Mouse (Mus musculus): ENCODE results near the gene Dhrs7b. TPM values are rescaled to one million over a fixed set of nuclear protein-coding genes. Genes with fewer than 3 reads are reported as not detected.
"Not testable (repeated sequence)": the region's sequence is repeated elsewhere in the genome, so short reads cannot be mapped to it uniquely, and the experiment has no call there.

Gene Dhrs7b
- polyA plus RNA-seq, 1 experiment from 2014 or later = 23.5 TPM

DNA sequence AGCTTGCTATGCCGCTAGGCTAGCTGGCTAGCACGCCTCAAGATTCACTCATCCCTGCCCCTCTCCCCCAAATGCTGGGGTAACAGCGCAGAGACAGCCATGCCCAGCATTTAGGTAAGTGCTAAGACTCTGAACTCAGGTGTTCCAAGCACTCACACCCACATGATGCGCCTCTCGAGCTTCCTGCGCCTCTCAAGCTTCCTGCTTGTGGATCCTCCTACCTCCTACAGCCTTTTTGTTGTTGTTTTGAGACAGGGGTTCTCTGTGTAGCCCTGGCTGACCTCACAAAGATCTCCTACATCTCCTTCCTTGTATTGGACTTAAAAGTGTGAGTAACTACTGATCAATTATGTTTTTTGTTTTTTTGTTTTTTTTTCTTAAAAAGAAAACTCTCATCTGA lies 42.7 kb downstream of the Dhrs7b start:
- Histone ChIP-seq H3K27ac (ENCODE audit: low read depth, low read length) (no peak overlapping the region), H3K9me3 (ENCODE audit: control insufficient read depth, low read length) (no peaks in the 10 kb centered on the region), H3K4me2 (replicated peaks; ENCODE audit: low read depth, low read length) (no peak overlapping the region), H3K4me1 (replicated peaks; ENCODE audit: control insufficient read depth, insufficient read depth, low read length) (peaks cover 3% of the 10 kb centered on the region), H3K27me3 (ENCODE audit: control insufficient read depth, insufficient read depth, low read length) (no peaks in the 10 kb centered on the region), H3K4me3 (ENCODE audit: low read depth, low read length) (no peak overlapping the region), H3K9ac (ENCODE audit: low read depth, low read length) (no peak overlapping the region), H3K36me3 (ENCODE audit: control insufficient read depth, insufficient read depth, low read length) (no peaks in the 10 kb centered on the region)
- ATAC-seq (ENCODE audit: low FRiP score) (no peak), DNase-seq (ENCODE audit: low spot score) (no peak)
- WGBS = 89% methylated on average over 6 of the region's 6 CpGs

DNA sequence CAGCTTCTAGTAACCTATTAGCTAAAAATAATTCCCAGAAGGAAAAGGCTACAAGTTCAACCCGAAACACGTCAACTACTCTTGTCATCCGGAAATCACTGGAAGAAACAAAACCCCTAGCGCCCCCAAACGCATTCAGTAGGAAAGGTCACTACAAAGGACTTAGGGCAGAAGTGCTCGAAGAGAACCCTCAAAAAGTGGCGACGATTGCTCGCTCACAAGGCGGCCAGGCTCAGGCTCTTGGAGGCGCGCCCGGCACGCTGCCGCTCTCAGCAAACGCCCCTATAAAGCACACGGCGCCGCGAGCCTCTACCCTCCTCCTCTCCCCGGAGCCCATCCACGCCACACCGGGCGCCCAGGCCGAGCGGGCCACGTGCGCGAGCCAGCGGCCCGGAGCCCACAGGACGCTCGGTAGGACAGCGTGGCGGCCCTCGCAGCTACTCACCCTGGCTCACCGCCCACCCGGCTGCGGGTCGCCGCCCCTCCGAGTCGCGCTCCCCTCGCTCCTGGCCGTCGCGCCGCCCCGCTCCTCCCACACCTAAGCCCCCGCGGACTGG lies 47.7 kb downstream of the Dhrs7b start:
- WGBS = under 1% methylated on average over 40 of the region's 52 CpGs
- ATAC-seq (ENCODE audit: low FRiP score) (peak; percentile 82), DNase-seq (ENCODE audit: low spot score) (no peak)
- H3K4me2 ChIP-seq (replicated peaks; ENCODE audit: low read depth, low read length) = peak overlapping the region; percentile 62
- peak overlapping the region; percentile 92 for H3K4me3 ChIP-seq (ENCODE audit: low read depth, low read length)
- H3K4me1 ChIP-seq (replicated peaks; ENCODE audit: control insufficient read depth, insufficient read depth, low read length) = peaks cover 3% of the 10 kb centered on the region
- peak overlapping the region; percentile 70 for H3K27ac ChIP-seq (ENCODE audit: low read depth, low read length)
- H3K9me3 ChIP-seq (ENCODE audit: control insufficient read depth, low read length) = no peaks in the 10 kb centered on the region
- H3K27me3 ChIP-seq (ENCODE audit: control insufficient read depth, insufficient read depth, low read length) = no peaks in the 10 kb centered on the region
- no peaks in the 10 kb centered on the region for H3K36me3 ChIP-seq (ENCODE audit: control insufficient read depth, insufficient read depth, low read length)
- peak overlapping the region; percentile 88 for H3K9ac ChIP-seq (ENCODE audit: low read depth, low read length)

DNA sequence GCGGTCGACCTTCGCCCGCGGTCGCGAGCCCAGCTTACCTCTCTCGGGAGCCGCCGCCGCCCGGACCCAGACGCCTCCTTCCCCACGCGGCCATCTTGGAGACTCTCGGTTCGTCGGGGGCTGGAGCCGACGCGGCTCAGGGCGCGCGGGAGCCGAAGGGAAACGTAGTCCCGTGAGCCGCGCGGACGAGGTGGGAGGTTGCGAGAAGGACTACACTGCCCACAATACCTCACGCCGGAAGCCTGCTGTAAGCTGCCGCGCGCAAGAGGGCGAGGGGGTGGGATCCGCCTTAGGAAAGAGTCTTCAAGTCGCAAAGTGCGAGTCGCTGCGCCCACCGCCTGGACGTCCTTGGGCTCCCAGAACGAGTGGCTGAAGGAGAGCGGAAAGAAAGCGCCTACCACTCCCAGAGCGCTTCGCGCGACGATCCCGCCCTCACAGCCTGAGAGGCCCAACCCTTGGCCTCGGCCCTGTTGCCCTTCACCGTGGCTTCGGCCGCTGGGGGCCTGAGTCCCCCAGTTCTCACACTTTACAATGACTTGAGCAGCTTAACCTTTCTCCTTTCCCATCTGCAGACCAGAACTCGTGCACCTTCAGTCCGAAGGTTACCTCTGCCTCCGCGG lies 48.4 kb downstream of the Dhrs7b start, which contains the start of gene Tmem11:
Gene Tmem11, minus strand, starts transcription at position 598 of the 620 bp plus-strand sequence.
- Histone ChIP-seq H3K4me3 (ENCODE audit: low read depth, low read length) (peak within 1 kb of the TSS; percentile 92), H3K4me1 (replicated peaks; ENCODE audit: control insufficient read depth, insufficient read depth, low read length) (peaks cover 3% of the 10 kb centered on the region), H3K9me3 (ENCODE audit: control insufficient read depth, low read length) (no peaks in the 10 kb centered on the region), H3K27ac (ENCODE audit: low read depth, low read length) (peak within 1 kb of the TSS; percentile 83), H3K4me2 (replicated peaks; ENCODE audit: low read depth, low read length) (peak within 1 kb of the TSS; percentile 75), H3K36me3 (ENCODE audit: control insufficient read depth, insufficient read depth, low read length) (no peaks in the 10 kb centered on the region), H3K27me3 (ENCODE audit: control insufficient read depth, insufficient read depth, low read length) (no peaks in the 10 kb centered on the region), H3K9ac (ENCODE audit: low read depth, low read length) (peak within 1 kb of the TSS; percentile 88)
- WGBS = 0% methylated on average over 62 of the region's 62 CpGs
- ATAC-seq (ENCODE audit: low FRiP score) (peak; percentile 99), DNase-seq (ENCODE audit: low spot score) (peak; percentile 95)

DNA sequence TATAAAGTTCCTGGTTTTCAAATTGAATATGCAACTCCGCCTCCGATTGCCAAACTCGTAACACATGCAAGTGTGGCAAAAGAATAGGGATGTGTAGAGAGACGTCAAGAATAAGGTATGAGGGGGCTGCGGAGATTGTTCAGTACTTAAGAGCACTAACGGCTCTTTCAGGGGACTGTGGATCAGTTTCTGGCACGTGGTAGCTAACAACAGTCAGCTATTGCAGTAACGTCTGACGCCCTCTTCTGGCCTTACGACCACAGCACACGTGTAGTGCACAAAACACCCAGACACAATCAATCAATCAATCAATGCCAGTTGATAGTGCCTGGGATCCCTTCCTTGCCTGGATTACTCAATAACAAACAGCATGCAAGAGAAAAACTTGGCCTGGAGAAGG lies 49.0 kb downstream of the Dhrs7b start:
- Histone ChIP-seq H3K27me3 (ENCODE audit: control insufficient read depth, insufficient read depth, low read length) (no peaks in the 10 kb centered on the region), H3K36me3 (ENCODE audit: control insufficient read depth, insufficient read depth, low read length) (no peaks in the 10 kb centered on the region), H3K9ac (ENCODE audit: low read depth, low read length) (peak overlapping the region; percentile 78), H3K27ac (ENCODE audit: low read depth, low read length) (peak overlapping the region; percentile 83), H3K4me1 (replicated peaks; ENCODE audit: control insufficient read depth, insufficient read depth, low read length) (peaks cover 3% of the 10 kb centered on the region), H3K4me3 (ENCODE audit: low read depth, low read length) (peak overlapping the region; percentile 92), H3K9me3 (ENCODE audit: control insufficient read depth, low read length) (no peaks in the 10 kb centered on the region), H3K4me2 (replicated peaks; ENCODE audit: low read depth, low read length) (peak overlapping the region; percentile 75)
- peak; percentile 80 for DNase-seq (ENCODE audit: low spot score)
- ATAC-seq (ENCODE audit: low FRiP score) = no peak
- WGBS = 4% methylated on average over 11 of the region's 11 CpGs

DNA sequence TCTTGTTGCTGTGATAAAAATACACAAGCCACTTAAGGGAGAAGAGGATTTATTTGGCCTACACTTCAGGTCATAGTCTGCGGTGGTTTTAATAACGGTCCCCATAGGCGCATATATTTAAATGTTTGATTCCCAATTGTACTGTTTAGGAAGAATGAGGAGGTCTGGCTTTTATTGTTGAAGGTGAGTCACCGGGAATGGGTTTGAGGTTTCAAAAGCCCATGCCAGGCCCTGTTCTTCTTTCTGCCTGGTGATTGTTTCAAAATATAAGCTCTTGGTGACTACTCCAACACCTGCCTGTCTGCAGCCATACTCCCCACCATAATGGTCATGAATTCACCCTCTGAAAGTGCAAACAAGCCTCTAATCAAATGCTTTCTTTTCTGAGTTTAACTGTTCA lies 50.1 kb downstream of the Dhrs7b start:
- H3K4me2 ChIP-seq (replicated peaks; ENCODE audit: low read depth, low read length) = no peak overlapping the region
- no peak for ATAC-seq (ENCODE audit: low FRiP score)
- no peak for DNase-seq (ENCODE audit: low spot score)
- no peak overlapping the region for H3K4me3 ChIP-seq (ENCODE audit: low read depth, low read length)
- H3K27ac ChIP-seq (ENCODE audit: low read depth, low read length) = no peak overlapping the region
- 94% methylated on average over 4 of the region's 4 CpGs for WGBS
- H3K9ac ChIP-seq (ENCODE audit: low read depth, low read length) = no peak overlapping the region
- no peaks in the 10 kb centered on the region for H3K36me3 ChIP-seq (ENCODE audit: control insufficient read depth, insufficient read depth, low read length)
- H3K4me1 ChIP-seq (replicated peaks; ENCODE audit: control insufficient read depth, insufficient read depth, low read length) = peaks cover 3% of the 10 kb centered on the region
- no peaks in the 10 kb centered on the region for H3K27me3 ChIP-seq (ENCODE audit: control insufficient read depth, insufficient read depth, low read length)
- H3K9me3 ChIP-seq (ENCODE audit: control insufficient read depth, low read length) = no peaks in the 10 kb centered on the region

DNA sequence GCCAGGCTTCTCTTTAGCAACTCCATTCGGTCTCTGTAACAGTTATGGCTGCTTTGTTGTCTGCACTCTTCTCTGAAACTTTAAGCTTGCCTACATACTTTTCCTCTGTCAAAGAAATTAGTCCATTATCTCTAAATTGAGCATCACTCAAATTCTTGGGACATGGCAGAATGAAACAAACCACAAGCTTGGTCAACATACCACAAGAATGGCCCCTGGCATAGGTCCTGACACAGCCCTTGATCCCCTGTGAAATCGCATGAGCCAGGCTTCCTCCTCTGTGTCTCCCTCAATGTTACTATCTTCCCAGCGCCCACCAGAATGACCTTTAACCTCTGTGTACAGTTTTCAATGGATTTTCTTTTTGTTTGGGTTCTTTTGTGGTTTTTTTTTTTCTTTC lies 52.0 kb downstream of the Dhrs7b start:
- ATAC-seq (ENCODE audit: low FRiP score) (no peak), DNase-seq (ENCODE audit: low spot score) (no peak)
- H3K9ac ChIP-seq (ENCODE audit: low read depth, low read length) = no peak overlapping the region
- H3K4me1 ChIP-seq (replicated peaks; ENCODE audit: control insufficient read depth, insufficient read depth, low read length) = no peaks in the 10 kb centered on the region; the same call in 1 of the 2 replicates
- H3K27ac ChIP-seq (ENCODE audit: low read depth, low read length) = no peak overlapping the region
- H3K4me3 ChIP-seq (ENCODE audit: low read depth, low read length) = no peak overlapping the region
- H3K4me2 ChIP-seq (replicated peaks; ENCODE audit: low read depth, low read length) = no peak overlapping the region
- WGBS = 75% methylated on average over 3 of the region's 3 CpGs
- no peaks in the 10 kb centered on the region for H3K36me3 ChIP-seq (ENCODE audit: control insufficient read depth, insufficient read depth, low read length)
- H3K9me3 ChIP-seq (ENCODE audit: control insufficient read depth, low read length) = no peaks in the 10 kb centered on the region
- no peaks in the 10 kb centered on the region for H3K27me3 ChIP-seq (ENCODE audit: control insufficient read depth, insufficient read depth, low read length)

DNA sequence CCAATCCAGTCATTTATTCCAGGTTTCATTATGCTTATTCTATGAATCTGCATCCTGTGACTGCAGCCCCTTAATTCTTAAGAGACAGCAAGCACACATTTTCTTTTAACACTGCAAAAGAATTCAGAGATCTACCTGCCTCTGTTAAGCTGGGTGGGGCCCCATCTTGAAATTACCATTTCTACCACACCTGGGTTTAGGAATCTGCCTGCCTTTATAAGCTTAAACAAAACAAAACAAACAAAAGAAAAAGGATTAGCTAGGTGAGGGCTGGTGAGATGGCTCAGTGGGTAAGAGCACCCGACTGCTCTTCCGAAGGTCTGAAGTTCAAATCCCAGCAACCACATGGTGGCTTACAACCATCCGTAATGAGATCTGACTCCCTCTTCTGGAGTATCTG lies 56.6 kb downstream of the Dhrs7b start:
- not testable (repeated sequence) for H3K4me3 ChIP-seq (ENCODE audit: low read depth, low read length); DNase-seq (ENCODE audit: low spot score); ATAC-seq (ENCODE audit: low FRiP score); H3K36me3 ChIP-seq (ENCODE audit: control insufficient read depth, insufficient read depth, low read length); H3K27me3 ChIP-seq (ENCODE audit: control insufficient read depth, insufficient read depth, low read length); H3K9me3 ChIP-seq (ENCODE audit: control insufficient read depth, low read length); H3K4me2 ChIP-seq (replicated peaks; ENCODE audit: low read depth, low read length); H3K27ac ChIP-seq (ENCODE audit: low read depth, low read length); H3K9ac ChIP-seq (ENCODE audit: low read depth, low read length); H3K4me1 ChIP-seq (replicated peaks; ENCODE audit: control insufficient read depth, insufficient read depth, low read length)
- WGBS = 88% methylated on average over 2 of the region's 3 CpGs

DNA sequence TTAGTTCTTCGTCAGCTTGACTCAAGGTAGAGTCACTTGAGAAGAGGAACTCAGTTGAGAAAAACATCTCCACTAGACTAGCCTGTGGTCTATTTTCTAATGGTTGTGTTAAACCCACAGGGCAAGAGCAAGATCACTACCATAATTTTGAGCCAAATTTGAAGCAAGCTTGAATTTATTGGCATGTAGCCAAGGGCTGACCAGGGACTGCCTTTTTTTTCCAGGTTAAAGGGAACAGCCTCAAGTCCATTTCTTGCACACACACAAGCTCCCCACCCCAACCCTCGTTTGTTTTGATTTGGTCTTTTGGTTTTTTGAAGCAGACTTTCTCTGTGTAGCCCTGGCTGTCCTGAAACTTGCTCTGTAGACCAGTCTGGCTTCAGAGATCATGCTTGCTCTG lies 59.4 kb downstream of the Dhrs7b start:
- WGBS = 65% methylated on average over 2 of the region's 2 CpGs
- ATAC-seq (ENCODE audit: low FRiP score) (no peak), DNase-seq (ENCODE audit: low spot score) (no peak)
- Histone ChIP-seq H3K4me2 (replicated peaks; ENCODE audit: low read depth, low read length) (no peak overlapping the region), H3K36me3 (ENCODE audit: control insufficient read depth, insufficient read depth, low read length) (no peaks in the 10 kb centered on the region), H3K9ac (ENCODE audit: low read depth, low read length) (no peak overlapping the region), H3K4me3 (ENCODE audit: low read depth, low read length) (no peak overlapping the region), H3K27ac (ENCODE audit: low read depth, low read length) (no peak overlapping the region), H3K4me1 (replicated peaks; ENCODE audit: control insufficient read depth, insufficient read depth, low read length) (no peaks in the 10 kb centered on the region), H3K9me3 (ENCODE audit: control insufficient read depth, low read length) (no peaks in the 10 kb centered on the region), H3K27me3 (ENCODE audit: control insufficient read depth, insufficient read depth, low read length) (no peaks in the 10 kb centered on the region)

DNA sequence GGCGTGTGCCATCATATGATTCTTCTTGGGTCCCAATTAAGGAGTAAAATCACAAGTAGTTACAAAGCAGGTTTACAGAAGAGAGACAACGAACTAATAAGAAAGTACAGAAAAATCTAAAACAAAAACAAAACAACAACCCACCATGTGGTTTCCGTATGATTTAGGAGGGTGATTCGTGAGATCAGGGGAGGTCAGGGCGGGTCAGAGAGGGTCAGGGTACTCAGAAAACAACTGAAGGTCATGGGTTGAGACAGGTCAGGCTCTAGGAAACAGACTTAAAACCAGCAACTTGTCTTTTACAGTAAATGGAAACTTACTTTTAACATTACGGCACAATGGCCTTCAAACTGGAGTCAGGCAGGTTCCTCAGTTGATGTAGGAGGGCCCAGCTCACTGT lies 59.9 kb downstream of the Dhrs7b start:
- Histone ChIP-seq H3K4me2 (replicated peaks; ENCODE audit: low read depth, low read length) (no peak overlapping the region), H3K9me3 (ENCODE audit: control insufficient read depth, low read length) (no peaks in the 10 kb centered on the region), H3K9ac (ENCODE audit: low read depth, low read length) (no peak overlapping the region), H3K4me1 (replicated peaks; ENCODE audit: control insufficient read depth, insufficient read depth, low read length) (no peaks in the 10 kb centered on the region), H3K4me3 (ENCODE audit: low read depth, low read length) (no peak overlapping the region), H3K27me3 (ENCODE audit: control insufficient read depth, insufficient read depth, low read length) (no peaks in the 10 kb centered on the region), H3K36me3 (ENCODE audit: control insufficient read depth, insufficient read depth, low read length) (no peaks in the 10 kb centered on the region), H3K27ac (ENCODE audit: low read depth, low read length) (no peak overlapping the region)
- 64% methylated on average over 6 of the region's 6 CpGs for WGBS
- ATAC-seq (ENCODE audit: low FRiP score) (no peak), DNase-seq (ENCODE audit: low spot score) (no peak)

Data from hindbrain, embryonic 11.5 days (tissue).